Mouse (Mus musculus) 3T3-L1 (cell line): ENCODE measurements around the gene Krba1.

ENCODE experiments used
- DNase-seq: peaks from one replicate; pipeline ENCODE4 v3.0.0-alpha.2; 2015; ENCODE audit warnings: low read depth, low spot score

Gene Krba1

GRCm38 (mm10) chr6:48448527-48448926, 53.1 kb downstream of the Krba1 start:
- DNase-seq, result no peak

GRCm38 (mm10) chr6:48452151-48452550, 56.8 kb downstream of the Krba1 start:
- no peak for DNase-seq

- DNase-seq, result no peak
These were observed 57.4 kb downstream of the Krba1 start for GRCm38 (mm10) chr6:48452771-48453170.

GRCm38 (mm10) chr6:48464966-48465679, 69.7 kb downstream of the Krba1 start:
- DNase-seq, result no peak

- no peak for DNase-seq
These were observed 71.3 kb downstream of the Krba1 start for GRCm38 (mm10) chr6:48466715-48467114.

- no peak for DNase-seq
These were observed 72.1 kb downstream of the Krba1 start for GRCm38 (mm10) chr6:48467490-48467889.
